In the genomic region with DNA sequence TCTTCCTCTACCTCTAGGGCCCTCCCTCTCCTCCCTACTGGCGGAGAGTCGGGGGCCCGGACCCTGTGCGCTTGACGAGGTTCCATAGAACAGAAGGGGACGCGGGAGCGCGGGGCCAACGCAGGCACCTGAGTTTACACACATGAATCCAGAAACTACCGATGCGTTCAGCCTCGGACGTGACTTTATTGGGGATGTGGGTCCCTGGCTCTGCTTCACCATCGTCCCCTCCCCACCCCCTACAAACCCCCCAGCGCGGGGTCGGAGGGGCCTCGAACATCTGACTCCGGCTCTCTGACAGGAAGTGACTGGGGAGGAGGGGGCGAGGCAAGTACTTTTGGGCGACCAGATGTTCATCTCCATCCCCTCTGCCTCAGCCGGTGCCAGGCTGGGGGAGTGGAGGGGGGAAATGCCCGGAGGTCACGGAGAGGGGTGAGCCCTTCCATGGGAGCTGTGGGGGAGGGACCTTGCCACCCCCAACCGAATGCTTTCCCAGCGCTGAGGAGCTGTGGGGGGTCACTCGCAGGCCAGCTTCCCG, we compare ENCODE assay signal across 8 mouse cellular contexts. TPM values are rescaled to one million over a fixed set of nuclear protein-coding genes. Genes with fewer than 3 reads are reported as not detected.
DNase-seq lines count a peak whose midpoint lies in the region; ATAC-seq and TF ChIP-seq lines count a peak whose summit lies in the region.

No protein-coding gene starts in this region.

- H3K27ac ChIP-seq in lung, embryonic 16.5 days (ENCODE audit: low read length) = peak overlapping the region; percentile 99
- no peak overlapping the region for H3K27ac ChIP-seq in forebrain, embryonic 14.5 days (ENCODE audit: low read depth, low read length)
- H3K27ac ChIP-seq in limb, embryonic 12.5 days = peak overlapping the region; percentile 99
- H3K27ac ChIP-seq in small intestine, adult 2 months (ENCODE audit: insufficient read depth, low read depth, low read length) = no peak overlapping the region

- H3K9me3 ChIP-seq in lung, embryonic 16.5 days (ENCODE audit: control insufficient read depth, low read length) = no peaks in the 10 kb centered on the region
- H3K9me3 ChIP-seq in forebrain, embryonic 14.5 days (replicated peaks; ENCODE audit: control insufficient read depth, low read length) = no peaks in the 10 kb centered on the region
- H3K9me3 ChIP-seq in limb, embryonic 12.5 days = no peaks in the 10 kb centered on the region

- peak overlapping the region; percentile 84 for H3K4me3 ChIP-seq in lung, embryonic 16.5 days (ENCODE audit: low read length)
- peak overlapping the region; percentile 59 for H3K4me3 ChIP-seq in forebrain, embryonic 14.5 days (ENCODE audit: low read depth, low read length)
- H3K4me3 ChIP-seq in limb, embryonic 12.5 days (replicated peaks) = peak overlapping the region; percentile 93
- peak overlapping the region; percentile 83 for H3K4me3 ChIP-seq in small intestine, adult 2 months (ENCODE audit: low read depth, low read length)

- DNase-seq in lung, postnatal 25 days (ENCODE audit: low spot score) = no peak
- no peak for DNase-seq in forebrain, embryonic 14.5 days (ENCODE audit: low spot score)
- DNase-seq in adrenal gland, postnatal 14 days = no peak
- no peak for DNase-seq in left cerebral cortex, postnatal 4 days
- DNase-seq in left cerebral cortex, adult 18-20 months (ENCODE audit: low spot score in 2 of 2) = no peak

- no peaks in the 10 kb centered on the region for H3K36me3 ChIP-seq in lung, embryonic 16.5 days (ENCODE audit: control insufficient read depth, insufficient read depth, low read length)
- H3K36me3 ChIP-seq in forebrain, embryonic 14.5 days (ENCODE audit: control insufficient read depth, insufficient read depth, low read length) = no peaks in the 10 kb centered on the region
- H3K36me3 ChIP-seq in limb, embryonic 12.5 days = no peaks in the 10 kb centered on the region
- no peaks in the 10 kb centered on the region for H3K36me3 ChIP-seq in small intestine, adult 2 months (ENCODE audit: control insufficient read depth, insufficient read depth, low read length)

- H3K27me3 ChIP-seq in lung, embryonic 16.5 days (ENCODE audit: control insufficient read depth, insufficient read depth, low read depth, low read length) = no peaks in the 10 kb centered on the region
- H3K27me3 ChIP-seq in forebrain, embryonic 14.5 days (replicated peaks; ENCODE audit: control insufficient read depth, insufficient read depth, low read length) = 0 out of 2 replicates have a peak, but pooled peaks cover 10% of the 10 kb centered on the region
- H3K27me3 ChIP-seq in limb, embryonic 12.5 days = no peaks in the 10 kb centered on the region; the same call in 1 of the 2 replicates
- peaks cover 6% of the 10 kb centered on the region for H3K27me3 ChIP-seq in small intestine, adult 2 months (ENCODE audit: control insufficient read depth, insufficient read depth, low read length)

- H3K4me1 ChIP-seq in lung, embryonic 16.5 days (replicated peaks; ENCODE audit: control insufficient read depth, insufficient read depth, low read length) = peaks cover 37% of the 10 kb centered on the region
- peaks cover 11% of the 10 kb centered on the region; the same call in 1 of the 2 replicates for H3K4me1 ChIP-seq in forebrain, embryonic 14.5 days (ENCODE audit: control insufficient read depth, insufficient read depth, low read length)
- H3K4me1 ChIP-seq in limb, embryonic 12.5 days (replicated peaks) = peaks cover 43% of the 10 kb centered on the region
- H3K4me1 ChIP-seq in small intestine, adult 2 months (ENCODE audit: control insufficient read depth, insufficient read depth, insufficient read length, low read length) = peaks cover 19% of the 10 kb centered on the region

- peak overlapping the region; percentile 94 for H3K4me2 ChIP-seq in lung, embryonic 16.5 days (ENCODE audit: low read depth, low read length)
- peak overlapping the region; percentile 81 for H3K4me2 ChIP-seq in forebrain, embryonic 14.5 days (ENCODE audit: low read length)
- H3K4me2 ChIP-seq in limb, embryonic 12.5 days = peak overlapping the region; percentile 91

- peak; percentile 0; the same call in 1 of the 2 replicates for ATAC-seq in lung, embryonic 16.5 days (ENCODE audit: low read depth)
- no peak for ATAC-seq in forebrain, embryonic 14.5 days
- ATAC-seq in limb, embryonic 12.5 days (ENCODE audit: insufficient number of reproducible peaks, insufficient read depth, low FRiP score, low TSS enrichment, low read depth) = peak; percentile 6

- intact Hi-C loops in left cerebral cortex, postnatal 4 days (cut with DNase I) = no loop called here

- TF ChIP-seq POLR2A in small intestine, adult 2 months (IDR thresholded peaks at IDR 0.05; ENCODE audit: low read depth, low read length) = no peak

- H3K9ac ChIP-seq in lung, embryonic 16.5 days (ENCODE audit: low read length) = peak overlapping the region; percentile 81
- peak overlapping the region; percentile 35 for H3K9ac ChIP-seq in forebrain, embryonic 14.5 days (ENCODE audit: low read length)
- H3K9ac ChIP-seq in limb, embryonic 12.5 days (replicated peaks) = peak overlapping the region; percentile 97

- WGBS in lung, embryonic 16.5 days = 2% methylated on average over 27 of the region's 29 CpGs
- under 1% methylated on average over 27 of the region's 29 CpGs for WGBS in forebrain, embryonic 14.5 days
- 2% methylated on average over 29 of the region's 29 CpGs for WGBS in limb, embryonic 12.5 days
- WGBS in small intestine, adult 2 months = 2% methylated on average over 29 of the region's 29 CpGs

- TF ChIP-seq CTCF in small intestine, adult 2 months (IDR thresholded peaks at IDR 0.05; ENCODE audit: extremely low read depth, insufficient read length, insufficient replicate concordance, low read depth, low read length) = no peak

RNA-seq across cellular contexts. Expression of a gene that starts 0.8 kb away (rescaled TPM):
- 11.6 and 12.4 TPM in 2 replicates for polyA plus RNA-seq in lung, embryonic 16.5 days (2015; fragmentation: Nextera tagmentation; extraction: Ambion mirVana)
- polyA plus RNA-seq in forebrain, embryonic 14.5 days (2014; fragmentation: Nextera tagmentation; extraction: Ambion mirVana) = 1.8 and 2.4 TPM in 2 replicates
- 11.3 and 13.2 TPM in 2 replicates for polyA plus RNA-seq in limb, embryonic 12.5 days (2016; fragmentation: Nextera tagmentation; extraction: Ambion mirVana)
- 25.2 and 36.7 TPM in 2 replicates for polyA plus RNA-seq in small intestine, adult 2 months (2012; rRNA removed)
- total RNA-seq in adrenal gland, postnatal 14 days (2021) = 10.6 and 11.4 TPM in 2 replicates
- 1 to 10 TPM; 5.8 to 6.3 TPM for total RNA-seq in left cerebral cortex, postnatal 4 days (2021)
- total RNA-seq in left cerebral cortex, adult 18-20 months (2021) = 1 to 10 TPM; 2.3 to 2.5 TPM

RNA-seq across cellular contexts. Expression of a gene that starts 13.6 kb away (rescaled TPM):
- polyA plus RNA-seq in lung, embryonic 16.5 days (2015; fragmentation: Nextera tagmentation; extraction: Ambion mirVana) = 7.6 and 9.3 TPM in 2 replicates
- 1.3 and 1.5 TPM in 2 replicates for polyA plus RNA-seq in forebrain, embryonic 14.5 days (2014; fragmentation: Nextera tagmentation; extraction: Ambion mirVana)
- 6.3 and 8.6 TPM in 2 replicates for polyA plus RNA-seq in limb, embryonic 12.5 days (2016; fragmentation: Nextera tagmentation; extraction: Ambion mirVana)
- 0.34 TPM in 1 of 2 replicates, not detected in the other for polyA plus RNA-seq in small intestine, adult 2 months (2012; rRNA removed)
- 0.71 TPM in 1 of 2 replicates, not detected in the other for total RNA-seq in adrenal gland, postnatal 14 days (2021)
- total RNA-seq in left cerebral cortex, postnatal 4 days (2021) = under 1 TPM; 0.58 to 0.92 TPM
- total RNA-seq in left cerebral cortex, adult 18-20 months (2021) = not detected

RNA-seq across cellular contexts. Expression of a gene that starts 23.2 kb away (rescaled TPM):
- polyA plus RNA-seq in lung, embryonic 16.5 days (2015; fragmentation: Nextera tagmentation; extraction: Ambion mirVana) = 615 and 635 TPM in 2 replicates
- polyA plus RNA-seq in forebrain, embryonic 14.5 days (2014; fragmentation: Nextera tagmentation; extraction: Ambion mirVana) = 360 and 532 TPM in 2 replicates
- polyA plus RNA-seq in limb, embryonic 12.5 days (2016; fragmentation: Nextera tagmentation; extraction: Ambion mirVana) = 535 and 537 TPM in 2 replicates
- polyA plus RNA-seq in small intestine, adult 2 months (2012; rRNA removed) = 1,432 and 2,365 TPM in 2 replicates
- total RNA-seq in adrenal gland, postnatal 14 days (2021) = 814 and 958 TPM in 2 replicates
- total RNA-seq in left cerebral cortex, postnatal 4 days (2021) = 100 to 1,000 TPM; 646 to 664 TPM
- total RNA-seq in left cerebral cortex, adult 18-20 months (2021) = 100 to 1,000 TPM; 322 to 334 TPM

RNA-seq across cellular contexts. Expression of a gene that starts 38.1 kb away (rescaled TPM):
- polyA plus RNA-seq in lung, embryonic 16.5 days (2015; fragmentation: Nextera tagmentation; extraction: Ambion mirVana) = 22.1 and 32.4 TPM in 2 replicates
- polyA plus RNA-seq in forebrain, embryonic 14.5 days (2014; fragmentation: Nextera tagmentation; extraction: Ambion mirVana) = 21.7 and 24.5 TPM in 2 replicates
- polyA plus RNA-seq in limb, embryonic 12.5 days (2016; fragmentation: Nextera tagmentation; extraction: Ambion mirVana) = 36.5 and 44.5 TPM in 2 replicates
- polyA plus RNA-seq in small intestine, adult 2 months (2012; rRNA removed) = 13.3 and 16.6 TPM in 2 replicates
- total RNA-seq in adrenal gland, postnatal 14 days (2021) = 20.5 and 29.6 TPM in 2 replicates
- 10 to 100 TPM; 28.9 to 29.0 TPM for total RNA-seq in left cerebral cortex, postnatal 4 days (2021)
- total RNA-seq in left cerebral cortex, adult 18-20 months (2021) = 10 to 100 TPM; 25.4 to 25.5 TPM

Comparison
In these comparisons a context has a peak if more than half of its experiments do, and no peak if none do; other contexts are left out.
1. H3K27ac ChIP-seq: peak in lung, embryonic 16.5 days (single experiment) and limb, embryonic 12.5 days (single experiment); none in forebrain, embryonic 14.5 days (single experiment) and small intestine, adult 2 months (single experiment).
2. H3K9ac ChIP-seq: peak in every context shown above with its lines; median percentile 97 in limb, embryonic 12.5 days; 81 in lung, embryonic 16.5 days; 35 in forebrain, embryonic 14.5 days.
3. Peak in every context shown above with its lines, with median percentiles within 50 percentile points of each other: H3K4me2 ChIP-seq and H3K4me3 ChIP-seq.